Comparison of ENCODE assay signal across 8 mouse cellular contexts in the genomic region with DNA sequence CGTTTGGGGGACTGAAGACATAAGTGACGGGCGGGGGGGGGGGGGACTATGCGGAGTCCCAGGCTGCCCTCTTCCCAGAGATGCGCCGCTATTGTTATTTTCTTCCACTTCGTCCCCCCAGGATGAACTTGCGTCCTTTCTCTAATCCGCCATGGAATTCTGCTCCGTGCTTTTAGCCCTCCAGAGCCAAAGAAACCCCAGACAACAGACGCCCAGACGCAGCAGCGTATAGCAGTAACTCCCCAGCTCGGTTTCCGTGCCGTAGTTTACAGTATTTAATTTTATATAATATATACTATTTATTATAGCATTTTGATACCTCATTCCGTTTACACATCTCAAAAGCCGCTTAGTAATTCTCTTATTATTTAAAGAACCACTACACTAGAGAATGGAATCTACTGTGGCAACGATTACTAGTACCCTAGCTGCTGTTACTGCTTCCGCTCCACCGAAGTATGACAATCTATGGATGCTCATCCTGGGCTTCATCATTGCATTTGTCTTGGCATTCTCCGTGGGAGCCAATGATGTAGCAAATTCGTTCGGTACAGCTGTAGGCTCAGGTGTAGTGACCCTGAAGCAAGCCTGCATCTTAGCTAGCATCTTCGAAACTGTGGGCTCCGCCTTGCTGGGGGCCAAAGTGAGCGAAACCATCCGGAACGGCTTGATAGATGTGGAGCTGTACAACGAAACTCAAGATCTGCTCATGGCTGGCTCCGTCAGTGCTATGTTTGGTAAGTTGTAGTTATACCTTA. TPM values are rescaled to one million over a fixed set of nuclear protein-coding genes. Genes with fewer than 3 reads are reported as not detected.
A peak's percentile ranks its signal among the peaks of the same experiment; 100 is the strongest.
DNase-seq lines count a peak whose midpoint lies in the region; ATAC-seq and TF ChIP-seq lines count a peak whose summit lies in the region.

No protein-coding gene starts in this region.

- WGBS in bone marrow, adult 2 months = 27% methylated on average over 31 of the region's 31 CpGs
- 26% methylated on average over 27 of the region's 31 CpGs for WGBS in embryonic facial prominence, embryonic 12.5 days
- WGBS in hindbrain, embryonic 15.5 days = 9% methylated on average over 31 of the region's 31 CpGs
- WGBS in stomach, embryonic 16.5 days = 18% methylated on average over 29 of the region's 31 CpGs

- DNase-seq in layer of hippocampus, adult 11-12 months (ENCODE audit: low spot score) = peak; percentile 13
- no peak for DNase-seq in layer of hippocampus, postnatal 14 days (ENCODE audit: low spot score in 2 of 2)
- DNase-seq in mesoderm, embryonic 11.5 days (ENCODE audit: low read depth, low spot score) = peak; percentile 16
- no peak for DNase-seq in T-cell, adult 2 months (ENCODE audit: low spot score)

- peak overlapping the region; percentile 87 for H3K9ac ChIP-seq in embryonic facial prominence, embryonic 12.5 days
- peak overlapping the region; percentile 91 for H3K9ac ChIP-seq in hindbrain, embryonic 15.5 days
- H3K9ac ChIP-seq in stomach, embryonic 16.5 days (ENCODE audit: low read length) = peak overlapping the region; percentile 95

- no peaks in the 10 kb centered on the region for H3K9me3 ChIP-seq in embryonic facial prominence, embryonic 12.5 days
- no peaks in the 10 kb centered on the region for H3K9me3 ChIP-seq in hindbrain, embryonic 15.5 days
- no peaks in the 10 kb centered on the region for H3K9me3 ChIP-seq in stomach, embryonic 16.5 days (replicated peaks; ENCODE audit: control insufficient read depth, low read length)

- H3K4me3 ChIP-seq in bone marrow, adult 2 months (replicated peaks; ENCODE audit: control insufficient read depth, low read depth, low read length) = peak overlapping the region; percentile 76
- peak overlapping the region; percentile 78 for H3K4me3 ChIP-seq in embryonic facial prominence, embryonic 12.5 days
- H3K4me3 ChIP-seq in hindbrain, embryonic 15.5 days = peak overlapping the region; percentile 97
- H3K4me3 ChIP-seq in stomach, embryonic 16.5 days (replicated peaks; ENCODE audit: low read length) = peak overlapping the region; percentile 93

- peaks cover 37% of the 10 kb centered on the region for H3K36me3 ChIP-seq in embryonic facial prominence, embryonic 12.5 days
- peaks cover 28% of the 10 kb centered on the region for H3K36me3 ChIP-seq in hindbrain, embryonic 15.5 days
- no peaks in the 10 kb centered on the region for H3K36me3 ChIP-seq in stomach, embryonic 16.5 days (ENCODE audit: control insufficient read depth, insufficient read depth, low read length)

- no peaks in the 10 kb centered on the region for H3K27me3 ChIP-seq in embryonic facial prominence, embryonic 12.5 days
- H3K27me3 ChIP-seq in hindbrain, embryonic 15.5 days = no peaks in the 10 kb centered on the region
- H3K27me3 ChIP-seq in stomach, embryonic 16.5 days (ENCODE audit: control insufficient read depth, insufficient read depth, low read length) = no peaks in the 10 kb centered on the region

- peaks cover 3% of the 10 kb centered on the region; the same call in 1 of the 2 replicates for H3K4me1 ChIP-seq in bone marrow, adult 2 months (ENCODE audit: control insufficient read depth, insufficient read depth, low read length)
- peaks cover 12% of the 10 kb centered on the region for H3K4me1 ChIP-seq in embryonic facial prominence, embryonic 12.5 days
- H3K4me1 ChIP-seq in hindbrain, embryonic 15.5 days (replicated peaks) = peaks cover 33% of the 10 kb centered on the region
- H3K4me1 ChIP-seq in stomach, embryonic 16.5 days (ENCODE audit: control insufficient read depth, insufficient read depth, low read length) = peaks cover 10% of the 10 kb centered on the region

- H3K4me2 ChIP-seq in embryonic facial prominence, embryonic 12.5 days (replicated peaks) = peak overlapping the region; percentile 78
- peak overlapping the region; percentile 80 for H3K4me2 ChIP-seq in hindbrain, embryonic 15.5 days
- peak overlapping the region; percentile 77 for H3K4me2 ChIP-seq in stomach, embryonic 16.5 days (ENCODE audit: low read depth, low read length)

- H3K27ac ChIP-seq in bone marrow, adult 2 months (ENCODE audit: control insufficient read depth, insufficient read depth, low read depth, low read length, poor library complexity) = no peak overlapping the region
- peak overlapping the region; percentile 87; the same call in 1 of the 2 replicates for H3K27ac ChIP-seq in embryonic facial prominence, embryonic 12.5 days
- H3K27ac ChIP-seq in hindbrain, embryonic 15.5 days (replicated peaks) = peak overlapping the region; percentile 96
- H3K27ac ChIP-seq in stomach, embryonic 16.5 days (ENCODE audit: low read length) = peak overlapping the region; percentile 37; the same call in 1 of the 2 replicates

- TF ChIP-seq CTCF in bone marrow, adult 2 months (IDR thresholded peaks at IDR 0.05; ENCODE audit: control insufficient read depth, insufficient read depth, low read length) = no peak

- no peak for ATAC-seq in embryonic facial prominence, embryonic 12.5 days (ENCODE audit: insufficient number of reproducible peaks, insufficient read depth, low FRiP score, low TSS enrichment)
- ATAC-seq in hindbrain, embryonic 15.5 days (ENCODE audit: low FRiP score, low read depth) = no peak
- no peak for ATAC-seq in stomach, embryonic 16.5 days (ENCODE audit: insufficient read depth, low FRiP score)

- TF ChIP-seq POLR2A in bone marrow, adult 2 months (IDR thresholded peaks at IDR 0.05; ENCODE audit: borderline replicate concordance, control insufficient read depth, low read depth, low read length) = no peak

RNA-seq across cellular contexts. Expression of gene Slc20a1, which starts 0.9 kb away (rescaled TPM):
- total RNA-seq in layer of hippocampus, postnatal 14 days (2021) = 100 to 1,000 TPM; 110 to 130 TPM
- 84.8 and 139 TPM in 2 replicates for polyA plus RNA-seq in bone marrow, adult 2 months (2011; ENCODE audit: insufficient read depth, insufficient read length, low replicate concordance, missing spikeins)
- polyA plus RNA-seq in embryonic facial prominence, embryonic 12.5 days (2016; fragmentation: Nextera tagmentation; extraction: Ambion mirVana) = 43.8 and 46.3 TPM in 2 replicates
- 47.8 and 48.3 TPM in 2 replicates for polyA plus RNA-seq in hindbrain, embryonic 15.5 days (2015; fragmentation: Nextera tagmentation; extraction: Ambion mirVana)
- 24.8 and 25.9 TPM in 2 replicates for polyA plus RNA-seq in stomach, embryonic 16.5 days (2015; fragmentation: Nextera tagmentation; extraction: Ambion mirVana)

Comparison
In these comparisons a context has a peak if more than half of its experiments do, and no peak if none do; other contexts are left out.
1. DNase-seq: peak in layer of hippocampus, adult 11-12 months (single experiment) and mesoderm, embryonic 11.5 days (single experiment); none in layer of hippocampus, postnatal 14 days (0 of 2) and T-cell, adult 2 months (single experiment).
2. Peak in every context shown above with its lines, with median percentiles within 50 percentile points of each other: H3K4me3 ChIP-seq, H3K4me2 ChIP-seq and H3K9ac ChIP-seq.